Mouse (Mus musculus): ENCODE results near the gene Manbal.
"Not testable (repeated sequence)": the region's sequence is repeated elsewhere in the genome, so short reads cannot be mapped to it uniquely, and the experiment has no call there.

Manbal gene

GRCm38 (mm10) chr2:157367991-157368390 lies 597 bp downstream of the Manbal start:
- DNase-seq (ENCODE audit: low spot score): peak; percentile 38

- DNase-seq (ENCODE audit: low spot score): no peak
Measured at GRCm38 (mm10) chr2:157371696-157372095, 4.3 kb downstream of the Manbal start.

GRCm38 (mm10) chr2:157373681-157374080 lies 6.3 kb downstream of the Manbal start:
- DNase-seq (ENCODE audit: low spot score): no peak

- DNase-seq (ENCODE audit: low spot score): no peak
Measured at GRCm38 (mm10) chr2:157375051-157375450, 7.7 kb downstream of the Manbal start.

- DNase-seq (ENCODE audit: low spot score): peak; percentile 65
Measured at GRCm38 (mm10) chr2:157375794-157376757, 8.7 kb downstream of the Manbal start.

GRCm38 (mm10) chr2:157376995-157377394 lies 9.6 kb downstream of the Manbal start:
- no peak for DNase-seq (ENCODE audit: low spot score)

GRCm38 (mm10) chr2:157384836-157385235 lies 17.4 kb downstream of the Manbal start:
- DNase-seq (ENCODE audit: low spot score): no peak

- not testable (repeated sequence) for DNase-seq (ENCODE audit: low spot score)
Measured at GRCm38 (mm10) chr2:157388901-157389590, 21.7 kb downstream of the Manbal start.

GRCm38 (mm10) chr2:157389591-157389921 lies 22.2 kb downstream of the Manbal start:
- no peak for DNase-seq (ENCODE audit: low spot score)

GRCm38 (mm10) chr2:157392331-157392730 lies 24.9 kb downstream of the Manbal start:
- no peak for DNase-seq (ENCODE audit: low spot score)

GRCm38 (mm10) chr2:157393549-157393948 lies 26.2 kb downstream of the Manbal start:
- DNase-seq (ENCODE audit: low spot score): no peak

- DNase-seq (ENCODE audit: low spot score): no peak
Measured at GRCm38 (mm10) chr2:157394868-157395267, 27.5 kb downstream of the Manbal start.

- no peak for DNase-seq (ENCODE audit: low spot score)
Measured at GRCm38 (mm10) chr2:157395371-157395770, 28.0 kb downstream of the Manbal start.

GRCm38 (mm10) chr2:157395960-157396359 lies 28.6 kb downstream of the Manbal start:
- DNase-seq (ENCODE audit: low spot score): peak; percentile 29

GRCm38 (mm10) chr2:157397376-157397775 lies 30.0 kb downstream of the Manbal start:
- DNase-seq (ENCODE audit: low spot score): no peak

- DNase-seq (ENCODE audit: low spot score): no peak
Measured at GRCm38 (mm10) chr2:157398539-157398938, 31.1 kb downstream of the Manbal start.

GRCm38 (mm10) chr2:157399797-157400196 lies 32.4 kb downstream of the Manbal start:
- DNase-seq (ENCODE audit: low spot score): no peak

- DNase-seq (ENCODE audit: low spot score): no peak
Measured at GRCm38 (mm10) chr2:157400491-157400890, 33.1 kb downstream of the Manbal start.

GRCm38 (mm10) chr2:157401261-157401660 lies 33.9 kb downstream of the Manbal start:
- DNase-seq (ENCODE audit: low spot score): no peak

GRCm38 (mm10) chr2:157407596-157407995 lies 40.2 kb downstream of the Manbal start:
- no peak for DNase-seq (ENCODE audit: low spot score)

GRCm38 (mm10) chr2:157409793-157410533 lies 42.6 kb downstream of the Manbal start:
- no peak for DNase-seq (ENCODE audit: low spot score)

- no peak for DNase-seq (ENCODE audit: low spot score)
Measured at GRCm38 (mm10) chr2:157411151-157411693, 43.8 kb downstream of the Manbal start.

All from embryo, embryonic 10.5 days (tissue).